Comparison of ENCODE assay signal across 9 mouse cellular contexts in genomic region chr1:136232986-136233790, GRCm38 (mm10). TPM values are rescaled to one million over a fixed set of nuclear protein-coding genes. Genes with fewer than 3 reads are reported as not detected.
DNase-seq lines count a peak whose midpoint lies in the region; ATAC-seq lines count a peak whose summit lies in the region.
"Had no signal": no experiment of that assay in that cellular context is flagged by ENCODE, and none has a peak within 500 bp of the region (broad histone marks: within the 10 kb centered on the region; RNA-seq: fewer than 3 reads in every experiment).

No protein-coding gene starts in this region.

- no peaks in the 10 kb centered on the region for H3K9me3 ChIP-seq in intestine, embryonic 16.5 days (ENCODE audit: control insufficient read depth, low read length)
- H3K9me3 ChIP-seq in neural tube, embryonic 15.5 days (replicated peaks), result no peaks in the 10 kb centered on the region
- H3K9me3 ChIP-seq: megakaryocyte, embryonic 14.5 days had no signal

- H3K36me3 ChIP-seq in intestine, embryonic 16.5 days (ENCODE audit: control insufficient read depth, insufficient read depth, low read length), result no peaks in the 10 kb centered on the region
- H3K36me3 ChIP-seq in neural tube, embryonic 15.5 days, result no peaks in the 10 kb centered on the region

- ATAC-seq in intestine, embryonic 16.5 days, result no peak
- 0 out of 2 replicates have a peak, but pooled peaks have one; percentile 4 for ATAC-seq in neural tube, embryonic 15.5 days (ENCODE audit: low FRiP score)

- WGBS in intestine, embryonic 16.5 days, result 3% methylated on average over 23 of the region's 23 CpGs
- WGBS in neural tube, embryonic 15.5 days, result 2% methylated on average over 23 of the region's 23 CpGs

- H3K4me3 ChIP-seq in intestine, embryonic 16.5 days (ENCODE audit: low read length), result peak overlapping the region; percentile 68
- H3K4me3 ChIP-seq in neural tube, embryonic 15.5 days (replicated peaks), result peak overlapping the region; percentile 57

- no peaks in the 10 kb centered on the region for H3K27me3 ChIP-seq in intestine, embryonic 16.5 days (replicated peaks; ENCODE audit: control insufficient read depth, insufficient read depth, low read length)
- H3K27me3 ChIP-seq in neural tube, embryonic 15.5 days (replicated peaks), result no peaks in the 10 kb centered on the region

- H3K9ac ChIP-seq in intestine, embryonic 16.5 days (ENCODE audit: low read depth, low read length), result peak overlapping the region; percentile 75
- peak overlapping the region; percentile 66 for H3K9ac ChIP-seq in neural tube, embryonic 15.5 days (replicated peaks)

- H3K27ac ChIP-seq in intestine, embryonic 16.5 days (ENCODE audit: low read length), result peak overlapping the region; percentile 21; the same call in 1 of the 2 replicates
- no peak overlapping the region; the same call in 1 of the 2 replicates for H3K27ac ChIP-seq in neural tube, embryonic 15.5 days (replicated peaks)

- peaks cover 26% of the 10 kb centered on the region for H3K4me1 ChIP-seq in intestine, embryonic 16.5 days (ENCODE audit: control insufficient read depth, insufficient read depth, low read length)
- H3K4me1 ChIP-seq in neural tube, embryonic 15.5 days, result peaks cover 52% of the 10 kb centered on the region

- peak; percentile 43 to 56 for DNase-seq in kidney, postnatal 4 days
- DNase-seq in kidney, adult 11 months, result no peak
- peak; percentile 59 for DNase-seq in embryo, embryonic 10.5 days (ENCODE audit: low spot score)
- DNase-seq in ovary, postnatal 36 days (ENCODE audit: low spot score), result no peak
- no peak for DNase-seq in adrenal gland, postnatal 25 days
- DNase-seq in layer of hippocampus, adult 8-10 months (ENCODE audit: low spot score in 2 of 2), result no peak

- H3K4me2 ChIP-seq in intestine, embryonic 16.5 days (ENCODE audit: low read depth, low read length), result peak overlapping the region; percentile 88
- peak overlapping the region; percentile 88 for H3K4me2 ChIP-seq in neural tube, embryonic 15.5 days

RNA-seq across cellular contexts. Expression of gene Inava, which starts 0.9 kb away (rescaled TPM):
- polyA plus RNA-seq in intestine, embryonic 16.5 days (2015; fragmentation: Nextera tagmentation; extraction: Ambion mirVana), result 32.6 and 33.4 TPM in 2 replicates
- polyA plus RNA-seq in neural tube, embryonic 15.5 days (2015; fragmentation: Nextera tagmentation; extraction: Ambion mirVana), result 2.0 and 8.2 TPM in 2 replicates
- total RNA-seq in adrenal gland, postnatal 25 days (2021), result not detected in 2 replicates
- 1 to 10 TPM; 2.3 to 3.7 (median 3.0) TPM for total RNA-seq in layer of hippocampus, adult 8-10 months (2022)

RNA-seq across cellular contexts. Expression of gene Mroh3, which starts 20.6 kb away (rescaled TPM):
- polyA plus RNA-seq in intestine, embryonic 16.5 days (2015; fragmentation: Nextera tagmentation; extraction: Ambion mirVana), result 0.28 and 0.56 TPM in 2 replicates
- not detected in 2 replicates for polyA plus RNA-seq in neural tube, embryonic 15.5 days (2015; fragmentation: Nextera tagmentation; extraction: Ambion mirVana)
- not detected in 2 replicates for total RNA-seq in adrenal gland, postnatal 25 days (2021)
- total RNA-seq in layer of hippocampus, adult 8-10 months (2022), result 1 to 10 TPM in 2 of 4 experiments, under 1 TPM in 2; 0.71 to 3.1 (median 2.0) TPM

RNA-seq across cellular contexts. Expression of gene Gpr25, which starts 27.5 kb away (rescaled TPM):
- not detected in 2 replicates for polyA plus RNA-seq in intestine, embryonic 16.5 days (2015; fragmentation: Nextera tagmentation; extraction: Ambion mirVana)
- 1.3 and 1.8 TPM in 2 replicates for polyA plus RNA-seq in neural tube, embryonic 15.5 days (2015; fragmentation: Nextera tagmentation; extraction: Ambion mirVana)
- total RNA-seq in adrenal gland, postnatal 25 days (2021), result not detected in 2 replicates
- total RNA-seq in layer of hippocampus, adult 8-10 months (2022), result 1 to 10 TPM; 3.2 to 6.6 (median 3.9) TPM

Comparison
In these comparisons a context has a peak if more than half of its experiments do, and no peak if none do; other contexts are left out.
1. DNase-seq: peak in kidney, postnatal 4 days (2 of 2) and embryo, embryonic 10.5 days (single experiment); none in kidney, adult 11 months (single experiment), ovary, postnatal 36 days (single experiment), adrenal gland, postnatal 25 days (single experiment) and layer of hippocampus, adult 8-10 months (0 of 2).